Mouse (Mus musculus): ENCODE measurements around the gene Prdx6. TPM values are rescaled to one million over a fixed set of nuclear protein-coding genes. Genes with fewer than 3 reads are reported as not detected.
A peak's percentile ranks its signal among the peaks of the same experiment; 100 is the strongest.

Gene Prdx6
- polyA plus RNA-seq, 1 experiment from 2014 or later = 325 TPM

DNA sequence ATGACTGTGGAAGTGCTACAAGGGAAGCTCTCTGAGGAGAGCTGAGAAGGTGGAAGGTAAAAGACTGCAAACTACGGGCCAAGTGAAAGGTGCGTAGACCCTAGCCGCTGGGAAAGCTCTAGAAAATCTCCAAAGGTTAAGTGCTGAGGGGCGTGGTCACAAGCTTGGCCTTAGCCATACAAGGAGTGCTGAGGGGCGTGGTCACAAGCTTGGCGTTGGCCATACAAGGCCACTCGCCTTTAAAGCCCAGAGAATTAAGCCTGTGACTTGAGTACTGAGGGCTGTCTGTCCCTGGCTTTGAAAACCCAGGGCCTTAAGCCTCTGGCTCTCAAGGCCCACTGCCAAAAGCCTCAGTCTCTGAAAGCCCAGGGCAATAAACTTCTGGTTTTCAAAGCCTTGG lies 5.9 kb upstream of the Prdx6 start:
- WGBS = 76% methylated on average over 7 of the region's 7 CpGs
- no peaks in the 10 kb centered on the region for H3K27me3 ChIP-seq (replicated peaks; ENCODE audit: control insufficient read depth, insufficient read depth, low read length)
- H3K27ac ChIP-seq (replicated peaks; ENCODE audit: low read depth, low read length) = no peak overlapping the region
- H3K9ac ChIP-seq (ENCODE audit: low read depth, low read length) = no peak overlapping the region
- DNase-seq (ENCODE audit: low spot score) = no peak
- no peaks in the 10 kb centered on the region for H3K9me3 ChIP-seq (ENCODE audit: control insufficient read depth, low read length)
- H3K4me1 ChIP-seq (ENCODE audit: control insufficient read depth, insufficient read depth, low read length) = 0 out of 2 replicates have a peak, but pooled peaks cover 3% of the 10 kb centered on the region
- H3K4me3 ChIP-seq (ENCODE audit: low read depth, low read length) = no peak overlapping the region
- no peak overlapping the region for H3K4me2 ChIP-seq (ENCODE audit: low read depth, low read length)
- H3K36me3 ChIP-seq (ENCODE audit: control insufficient read depth, insufficient read depth, low read length) = no peaks in the 10 kb centered on the region
- no peak for ATAC-seq (ENCODE audit: low read depth)

DNA sequence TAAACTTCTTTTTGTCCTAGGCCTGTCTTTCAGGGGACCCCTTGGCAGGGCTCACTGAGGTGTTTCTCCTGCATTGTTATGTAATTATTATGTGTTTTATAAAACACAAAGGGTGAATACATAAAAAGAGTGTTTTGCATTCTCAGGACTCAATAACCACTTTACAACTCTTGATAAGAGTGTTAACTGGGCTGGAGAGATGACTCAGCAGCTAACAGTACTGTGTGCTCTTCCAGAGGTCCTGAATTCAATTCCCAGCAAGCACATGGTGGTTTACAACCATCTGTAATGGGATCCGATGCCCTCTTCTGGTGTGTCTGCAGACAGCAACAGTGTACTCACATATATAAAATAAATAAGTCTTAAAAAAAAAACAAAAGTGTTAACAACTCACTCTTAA lies 3.3 kb upstream of the Prdx6 start:
- H3K36me3 ChIP-seq (ENCODE audit: control insufficient read depth, insufficient read depth, low read length) = no peaks in the 10 kb centered on the region
- peaks cover 11% of the 10 kb centered on the region for H3K4me1 ChIP-seq (ENCODE audit: control insufficient read depth, insufficient read depth, low read length)
- no peak overlapping the region for H3K27ac ChIP-seq (replicated peaks; ENCODE audit: low read depth, low read length)
- no peaks in the 10 kb centered on the region for H3K9me3 ChIP-seq (ENCODE audit: control insufficient read depth, low read length)
- H3K4me3 ChIP-seq (ENCODE audit: low read depth, low read length) = no peak overlapping the region
- ATAC-seq (ENCODE audit: low read depth) (no peak), DNase-seq (ENCODE audit: low spot score) (no peak)
- H3K9ac ChIP-seq (ENCODE audit: low read depth, low read length) = no peak overlapping the region
- WGBS = 89% methylated on average over 1 of the region's 1 CpGs
- no peaks in the 10 kb centered on the region for H3K27me3 ChIP-seq (replicated peaks; ENCODE audit: control insufficient read depth, insufficient read depth, low read length)
- no peak overlapping the region for H3K4me2 ChIP-seq (ENCODE audit: low read depth, low read length)

GRCm38 (mm10) chr1:161252901-161253300 lies 1.9 kb upstream of the Prdx6 start:
- WGBS = 71% methylated on average over 3 of the region's 3 CpGs
- no peak for ATAC-seq (ENCODE audit: low read depth)
- H3K27me3 ChIP-seq (replicated peaks; ENCODE audit: control insufficient read depth, insufficient read depth, low read length) = no peaks in the 10 kb centered on the region

DNA sequence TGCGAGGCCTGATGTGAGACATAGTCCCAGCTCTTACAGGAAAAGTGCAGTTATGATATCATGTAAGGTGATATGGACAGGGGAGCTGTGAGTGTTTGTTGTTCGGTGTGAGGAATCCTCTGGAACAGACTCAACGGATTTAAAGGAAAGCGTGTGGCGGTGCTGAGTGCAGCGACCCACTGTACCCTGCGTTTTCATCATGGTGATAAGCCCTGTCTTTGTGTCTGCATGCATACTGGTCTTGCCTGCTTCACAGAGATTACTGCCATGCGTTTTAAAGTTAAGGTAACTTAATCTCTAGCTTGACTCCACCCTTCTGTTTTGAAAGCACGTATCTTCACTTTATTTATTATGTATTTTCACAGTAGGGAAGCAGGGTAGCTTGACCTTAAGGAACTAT lies 1.3 kb upstream of the Prdx6 start:
- Histone ChIP-seq H3K4me1 (ENCODE audit: control insufficient read depth, insufficient read depth, low read length) (peaks cover 24% of the 10 kb centered on the region), H3K27me3 (replicated peaks; ENCODE audit: control insufficient read depth, insufficient read depth, low read length) (no peaks in the 10 kb centered on the region), H3K9ac (ENCODE audit: low read depth, low read length) (no peak overlapping the region), H3K4me3 (ENCODE audit: low read depth, low read length) (no peak overlapping the region), H3K27ac (replicated peaks; ENCODE audit: low read depth, low read length) (no peak overlapping the region), H3K36me3 (ENCODE audit: control insufficient read depth, insufficient read depth, low read length) (no peaks in the 10 kb centered on the region), H3K4me2 (ENCODE audit: low read depth, low read length) (no peak overlapping the region), H3K9me3 (ENCODE audit: control insufficient read depth, low read length) (no peaks in the 10 kb centered on the region)
- no peak for ATAC-seq (ENCODE audit: low read depth)
- WGBS = 75% methylated on average over 9 of the region's 9 CpGs
- DNase-seq (ENCODE audit: low spot score) = no peak

More at GRCm38 (mm10) chr1:161252901-161253300, 1.9 kb upstream of the Prdx6 start:
- Histone ChIP-seq H3K36me3 (ENCODE audit: control insufficient read depth, insufficient read depth, low read length) (no peaks in the 10 kb centered on the region), H3K4me2 (ENCODE audit: low read depth, low read length) (no peak overlapping the region), H3K4me1 (ENCODE audit: control insufficient read depth, insufficient read depth, low read length) (peaks cover 24% of the 10 kb centered on the region), H3K9ac (ENCODE audit: low read depth, low read length) (no peak overlapping the region), H3K4me3 (ENCODE audit: low read depth, low read length) (no peak overlapping the region), H3K27ac (replicated peaks; ENCODE audit: low read depth, low read length) (no peak overlapping the region), H3K9me3 (ENCODE audit: control insufficient read depth, low read length) (no peaks in the 10 kb centered on the region)
- no peak for DNase-seq (ENCODE audit: low spot score)

DNA sequence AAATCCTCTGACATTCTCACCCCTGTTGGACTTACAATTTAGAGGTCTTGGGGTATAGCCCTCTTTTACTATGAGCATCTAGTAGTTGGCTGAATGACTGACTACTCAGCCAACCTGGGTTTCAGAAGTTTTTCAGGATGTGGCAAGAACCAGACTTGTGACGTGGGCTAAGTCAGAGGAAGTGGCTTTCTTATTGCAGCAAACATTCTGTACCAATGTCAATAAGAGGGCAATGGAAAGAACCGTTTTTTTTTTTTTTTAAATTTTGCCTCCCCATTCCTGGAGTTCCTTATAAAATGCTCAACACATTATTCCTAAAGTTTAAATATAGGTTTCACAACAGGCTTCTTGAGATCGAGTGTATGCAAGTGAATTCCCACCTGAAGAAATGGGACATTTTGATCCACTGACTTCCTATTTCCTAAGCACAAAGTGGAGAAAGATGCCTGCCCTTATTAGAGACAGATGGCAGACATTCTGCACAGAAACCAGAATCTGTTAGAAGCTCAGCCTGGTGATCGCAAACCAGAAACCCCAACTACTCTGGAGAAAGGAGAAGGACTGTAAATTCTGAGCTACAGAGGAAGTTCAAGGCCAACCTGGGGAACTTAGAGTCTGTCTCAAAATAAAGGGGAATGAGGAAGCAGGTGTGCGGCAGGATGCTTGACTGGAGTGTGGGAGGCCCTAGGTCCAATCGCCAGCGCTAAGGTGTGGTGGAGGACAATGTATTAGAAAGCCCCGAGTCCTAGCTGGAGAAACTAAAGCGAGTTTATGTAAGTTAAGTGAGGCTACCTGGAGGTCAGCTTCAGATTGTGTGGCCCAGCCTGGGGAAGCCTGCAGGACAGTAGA lies 622 bp upstream of the Prdx6 start:
- no peak overlapping the region for H3K27ac ChIP-seq (replicated peaks; ENCODE audit: low read depth, low read length)
- H3K4me1 ChIP-seq (ENCODE audit: control insufficient read depth, insufficient read depth, low read length) = peaks cover 24% of the 10 kb centered on the region
- H3K9me3 ChIP-seq (ENCODE audit: control insufficient read depth, low read length) = no peaks in the 10 kb centered on the region
- H3K36me3 ChIP-seq (ENCODE audit: control insufficient read depth, insufficient read depth, low read length) = 0 out of 2 replicates have a peak, but pooled peaks cover under 1% of the 10 kb centered on the region
- peak overlapping the region; percentile 83 for H3K4me2 ChIP-seq (ENCODE audit: low read depth, low read length)
- WGBS = 52% methylated on average over 9 of the region's 9 CpGs
- ATAC-seq (ENCODE audit: low read depth) (no peak; the same call in 1 of the 2 replicates), DNase-seq (ENCODE audit: low spot score) (no peak)
- H3K27me3 ChIP-seq (replicated peaks; ENCODE audit: control insufficient read depth, insufficient read depth, low read length) = no peaks in the 10 kb centered on the region
- no peak overlapping the region for H3K9ac ChIP-seq (ENCODE audit: low read depth, low read length)
- H3K4me3 ChIP-seq (ENCODE audit: low read depth, low read length) = peak overlapping the region; percentile 84

- H3K9ac ChIP-seq (ENCODE audit: low read depth, low read length) = peak overlapping the region; percentile 93
- DNase-seq (ENCODE audit: low spot score) (peak; percentile 75), ATAC-seq (ENCODE audit: low read depth) (peak; percentile 47; the same call in 1 of the 2 replicates)
- no peaks in the 10 kb centered on the region for H3K9me3 ChIP-seq (ENCODE audit: control insufficient read depth, low read length)
- no peaks in the 10 kb centered on the region for H3K27me3 ChIP-seq (replicated peaks; ENCODE audit: control insufficient read depth, insufficient read depth, low read length)
- peaks cover 14% of the 10 kb centered on the region; the same call in 1 of the 2 replicates for H3K36me3 ChIP-seq (ENCODE audit: control insufficient read depth, insufficient read depth, low read length)
- peak overlapping the region; percentile 84 for H3K4me3 ChIP-seq (ENCODE audit: low read depth, low read length)
- H3K4me1 ChIP-seq (ENCODE audit: control insufficient read depth, insufficient read depth, low read length) = peaks cover 24% of the 10 kb centered on the region
- peak overlapping the region; percentile 71; the same call in 1 of the 2 replicates for H3K27ac ChIP-seq (replicated peaks; ENCODE audit: low read depth, low read length)
- WGBS = 1% methylated on average over 15 of the region's 15 CpGs
- peak overlapping the region; percentile 83 for H3K4me2 ChIP-seq (ENCODE audit: low read depth, low read length)
Measured at GRCm38 (mm10) chr1:161250031-161250603, 902 bp downstream of the Prdx6 start.

GRCm38 (mm10) chr1:161249442-161249841 lies 1.6 kb downstream of the Prdx6 start:
- ATAC-seq (ENCODE audit: low read depth) (no peak), DNase-seq (ENCODE audit: low spot score) (no peak)
- H3K9ac ChIP-seq (ENCODE audit: low read depth, low read length) = peak overlapping the region; percentile 93
- H3K27ac ChIP-seq (replicated peaks; ENCODE audit: low read depth, low read length) = no peak overlapping the region
- peak overlapping the region; percentile 84 for H3K4me3 ChIP-seq (ENCODE audit: low read depth, low read length)
- H3K9me3 ChIP-seq (ENCODE audit: control insufficient read depth, low read length) = no peaks in the 10 kb centered on the region
- no peaks in the 10 kb centered on the region for H3K27me3 ChIP-seq (replicated peaks; ENCODE audit: control insufficient read depth, insufficient read depth, low read length)
- H3K4me2 ChIP-seq (ENCODE audit: low read depth, low read length) = peak overlapping the region; percentile 83
- H3K4me1 ChIP-seq (ENCODE audit: control insufficient read depth, insufficient read depth, low read length) = peaks cover 24% of the 10 kb centered on the region
- WGBS = 26% methylated on average over 6 of the region's 6 CpGs
- H3K36me3 ChIP-seq (ENCODE audit: control insufficient read depth, insufficient read depth, low read length) = peaks cover 14% of the 10 kb centered on the region; the same call in 1 of the 2 replicates

GRCm38 (mm10) chr1:161248685-161249084 lies 2.3 kb downstream of the Prdx6 start:
- no peaks in the 10 kb centered on the region for H3K27me3 ChIP-seq (replicated peaks; ENCODE audit: control insufficient read depth, insufficient read depth, low read length)
- ATAC-seq (ENCODE audit: low read depth) = no peak
- H3K9me3 ChIP-seq (ENCODE audit: control insufficient read depth, low read length) = no peaks in the 10 kb centered on the region
- 38% methylated on average over 7 of the region's 7 CpGs for WGBS
- H3K9ac ChIP-seq (ENCODE audit: low read depth, low read length) = no peak overlapping the region
- no peak for DNase-seq (ENCODE audit: low spot score)
- H3K36me3 ChIP-seq (ENCODE audit: control insufficient read depth, insufficient read depth, low read length) = peaks cover 19% of the 10 kb centered on the region
- H3K27ac ChIP-seq (replicated peaks; ENCODE audit: low read depth, low read length) = no peak overlapping the region
- H3K4me1 ChIP-seq (ENCODE audit: control insufficient read depth, insufficient read depth, low read length) = peaks cover 24% of the 10 kb centered on the region
- H3K4me2 ChIP-seq (ENCODE audit: low read depth, low read length) = peak overlapping the region; percentile 83
- H3K4me3 ChIP-seq (ENCODE audit: low read depth, low read length) = peak overlapping the region; percentile 84

Measured in embryonic facial prominence, embryonic 14.5 days (tissue).